Mouse (Mus musculus) frontal cortex, adult 2 months (tissue): ENCODE results near the gene Olfr738. TPM values are rescaled to one million over a fixed set of nuclear protein-coding genes. Genes with fewer than 3 reads are reported as not detected.

Experiments
- DNase-seq, 2 experiments: peaks; one replicate each; pipeline ENCODE4 v3.0.0; 2022; ENCODE audit warnings: low spot score in 1 of 2; ENCODE audit errors: extremely low spot score in 1 of 2
- polyA plus RNA-seq: library from polyadenylated mRNA; depleted of rRNA; stranded (reverse); fragments of >200 nt; gene quantifications from 2 replicates; pipeline ENCODE4 v1.2.3, GENCODE M21; 2012; rRNA removed

Gene Olfr738
- polyA plus RNA-seq: not detected in 2 replicates

DNA sequence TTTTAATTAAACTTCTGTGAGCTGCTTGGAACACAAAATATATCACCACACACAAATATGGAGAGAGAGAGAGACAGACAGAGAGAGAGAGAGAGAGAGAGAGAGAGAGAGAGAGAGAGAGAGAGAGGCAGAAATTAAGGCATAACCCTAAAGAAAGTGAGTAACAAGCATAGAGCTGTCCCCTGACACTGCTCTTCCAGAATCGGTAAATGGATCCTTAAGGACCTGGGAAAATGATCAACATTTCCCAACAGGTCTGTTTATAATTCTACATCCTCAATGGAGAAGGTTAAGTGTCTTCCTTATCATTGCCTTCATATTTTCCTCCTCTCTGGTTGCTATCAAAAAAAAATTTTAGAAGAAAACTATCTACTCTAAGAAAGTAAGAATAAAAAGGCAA is at the start of gene Olfr738:
Gene Olfr738 (plus strand): TSS at position 301 of the 400 bp plus-strand sequence.
- no peak for DNase-seq

DNA sequence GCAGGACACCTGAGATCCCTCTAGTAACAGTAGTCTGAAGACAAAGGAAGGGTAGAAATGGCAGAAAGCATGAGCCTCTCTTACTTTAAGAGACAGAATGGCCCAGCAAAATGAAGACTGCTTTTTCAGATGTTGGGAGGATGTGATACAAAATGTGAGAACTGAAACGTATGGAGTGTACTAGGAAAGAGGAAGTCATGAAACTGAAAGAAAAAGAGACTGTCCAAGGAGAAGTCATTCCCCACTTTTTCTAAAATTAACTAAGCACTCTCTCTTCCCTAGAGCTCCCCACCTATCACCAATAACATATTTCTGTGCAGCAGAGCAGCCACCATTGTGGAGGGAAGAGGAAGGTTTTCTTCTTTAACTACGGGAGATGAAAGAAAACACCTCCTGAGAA is 49.8 kb upstream of the Olfr738 start, which contains the start of gene Tlr11:
Gene Tlr11 (plus strand): TSS at position 322 of the 400 bp plus-strand sequence.
- no peak for DNase-seq

GRCm38 (mm10) chr14:50360480-50360879 is 46.9 kb upstream of the Olfr738 start:
- DNase-seq: no peak

- no peak for DNase-seq
Measured at GRCm38 (mm10) chr14:50363561-50363960, 43.8 kb upstream of the Olfr738 start.

DNA sequence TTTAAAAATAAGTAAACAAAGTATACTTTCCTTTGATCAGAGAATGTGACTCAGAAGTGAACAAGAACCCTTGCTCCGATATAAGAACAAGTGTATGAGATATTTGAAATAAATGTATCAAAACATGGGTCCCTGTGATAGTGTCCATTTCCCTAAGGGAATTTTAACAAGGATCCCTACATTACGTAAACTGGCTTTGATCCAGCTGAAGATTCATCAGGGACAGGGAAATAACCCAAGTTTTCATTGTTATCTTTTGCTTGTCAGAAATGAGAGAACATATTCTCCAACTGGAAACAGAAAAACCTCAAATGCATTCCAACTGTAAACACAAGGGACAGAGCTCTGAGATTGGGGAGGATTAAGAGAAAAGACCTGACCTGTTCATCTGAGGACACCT is 26.5 kb upstream of the Olfr738 start, which contains the start of gene Olfr736:
Gene Olfr736 (plus strand): TSS at position 301 of the 400 bp plus-strand sequence.
- no peak for DNase-seq

DNA sequence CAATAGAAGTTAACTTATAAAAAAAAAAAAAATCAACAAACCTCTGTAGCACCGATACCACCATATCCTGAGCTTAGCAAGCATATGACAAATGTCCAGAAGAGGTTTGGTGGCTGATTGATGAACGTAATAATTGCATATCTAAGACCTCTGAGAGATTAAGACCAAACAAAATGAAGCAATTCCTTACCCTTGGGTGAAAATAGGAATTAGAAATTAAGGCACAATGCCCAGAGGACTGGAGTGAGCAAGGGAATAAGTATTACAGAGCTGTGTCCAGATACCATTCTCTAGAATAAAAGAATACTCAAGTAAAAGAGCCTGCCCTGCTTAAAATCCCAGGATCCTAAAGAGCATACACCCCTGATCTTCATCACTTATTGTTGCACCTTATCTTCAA is 11.0 kb downstream of the Olfr738 start, which contains the start of gene Olfr739:
Gene Olfr739 (plus strand): TSS at position 301 of the 400 bp plus-strand sequence.
- no peak for DNase-seq

- DNase-seq: no peak
Measured at GRCm38 (mm10) chr14:50445245-50445644, 37.9 kb downstream of the Olfr738 start, which contains the start of gene Olfr740. Gene Olfr740, plus strand, starts transcription at chr14:50445545.

Other genes starting within 250 kb of the Olfr738 start
- 0.02 TPM in 1 of 2 replicates, not detected in the other for gene Olfr730, start 219.4 kb upstream of the Olfr738 start, polyA plus RNA-seq
- not detected in 2 replicates for gene Olfr731, start 165.7 kb upstream of the Olfr738 start, polyA plus RNA-seq
- gene Olfr732, start 123.4 kb upstream of the Olfr738 start, polyA plus RNA-seq: not detected in 2 replicates
- gene Olfr733, start 106.0 kb upstream of the Olfr738 start, polyA plus RNA-seq: not detected in 2 replicates
- not detected in 2 replicates for gene Olfr734, start 80.8 kb upstream of the Olfr738 start, polyA plus RNA-seq
- gene Olfr735, start 58.7 kb upstream of the Olfr738 start, polyA plus RNA-seq: not detected in 2 replicates
- gene Tlr11, start 49.7 kb upstream of the Olfr738 start, polyA plus RNA-seq: not detected in 2 replicates
- not detected in 2 replicates for gene Olfr736, start 26.4 kb upstream of the Olfr738 start, polyA plus RNA-seq
- not detected in 2 replicates for gene Olfr739, start 11.1 kb downstream of the Olfr738 start, polyA plus RNA-seq
- gene Olfr740, start 38.0 kb downstream of the Olfr738 start, polyA plus RNA-seq: 0.08 TPM in 1 of 2 replicates, not detected in the other
- not detected in 2 replicates for gene Olfr741, start 65.2 kb downstream of the Olfr738 start, polyA plus RNA-seq
- gene Olfr742, start 96.0 kb downstream of the Olfr738 start, polyA plus RNA-seq: not detected in 2 replicates
- gene Olfr743, start 114.3 kb downstream of the Olfr738 start, polyA plus RNA-seq: not detected in 2 replicates
- not detected in 2 replicates for gene Olfr744, start 207.3 kb downstream of the Olfr738 start, polyA plus RNA-seq
- 0.06 TPM in 1 of 2 replicates, not detected in the other for gene Olfr745, start 231.8 kb downstream of the Olfr738 start, polyA plus RNA-seq
- gene Olfr746, start 239.5 kb downstream of the Olfr738 start, polyA plus RNA-seq: not detected in 2 replicates